Comparison of ENCODE assay signal across 27 mouse cellular contexts in genomic region chr11:76064411-76064810, GRCm38 (mm10). TPM values are rescaled to one million over a fixed set of nuclear protein-coding genes. Genes with fewer than 3 reads are reported as not detected.
DNase-seq lines count a peak whose midpoint lies in the region; TF ChIP-seq lines count a peak whose summit lies in the region.
"Had no signal": no experiment of that assay in that cellular context is flagged by ENCODE, and none has a peak within 500 bp of the region (broad histone marks: within the 10 kb centered on the region; RNA-seq: fewer than 3 reads in every experiment).

No protein-coding gene starts in this region.

- H3K27ac ChIP-seq in CH12.LX (ENCODE audit: insufficient read depth, low read depth) = no peak overlapping the region
- peak overlapping the region; percentile 44; the same call in 1 of the 2 replicates for H3K27ac ChIP-seq in embryonic fibroblast, embryonic 13.5 days (ENCODE audit: insufficient read depth, low read length)
- H3K27ac ChIP-seq: embryonic facial prominence, embryonic 12.5 days; forebrain, embryonic 13.5 days; hindbrain, embryonic 14.5 days; limb, embryonic 12.5 days; liver, embryonic 12.5 days; midbrain, embryonic 12.5 days had no signal

- no peak overlapping the region for H3K4me3 ChIP-seq in CH12.LX (replicated peaks in 1 of 3; ENCODE audit: low read depth in 2 of 3, low read length in 2 of 3, poor library complexity in 1 of 3)
- no peak overlapping the region for H3K4me3 ChIP-seq in embryonic fibroblast, embryonic 13.5 days (ENCODE audit: insufficient read depth, low read length)
- H3K4me3 ChIP-seq: embryonic facial prominence, embryonic 12.5 days; erythroblast, embryonic 14.5 days; forebrain, embryonic 13.5 days; limb, embryonic 12.5 days; liver, embryonic 12.5 days; midbrain, embryonic 12.5 days had no signal

- H3K9me3 ChIP-seq in CH12.LX (replicated peaks; ENCODE audit: low read length) = no peaks in the 10 kb centered on the region
- H3K9me3 ChIP-seq: embryonic facial prominence, embryonic 12.5 days; forebrain, embryonic 13.5 days; limb, embryonic 12.5 days; liver, embryonic 12.5 days; midbrain, embryonic 12.5 days had no signal

- no peak for TF ChIP-seq POLR2A in CH12.LX (IDR thresholded peaks at IDR 0.05; ENCODE audit: low read depth, low read length)
- TF ChIP-seq POLR2A in embryonic fibroblast, embryonic 13.5 days (IDR thresholded peaks at IDR 0.05; ENCODE audit: low read depth, low read length) = no peak

- no peak for TF ChIP-seq CTCF in CH12.LX (conservative IDR thresholded peaks at IDR 0.05 in 1 of 2, IDR thresholded peaks at IDR 0.05 in 1 of 2; ENCODE audit: low read depth in 2 of 2, low read length in 2 of 2)
- no peak for TF ChIP-seq CTCF in embryonic fibroblast, embryonic 13.5 days (IDR thresholded peaks at IDR 0.05; ENCODE audit: borderline replicate concordance, insufficient read depth, low read length)

- dilution Hi-C loops in CH12.LX (cut with MboI; ENCODE audit: extremely low pct_ligation_motif_present, extremely low pct_unique_long_range_greater_than_20kb, low sequenced_read_pairs) = no loop called here

- peaks cover 10 to 45% of the 10 kb centered on the region in 2 experiments for H3K4me1 ChIP-seq in CH12.LX (ENCODE audit: control insufficient read depth in 1 of 2, insufficient read depth in 2 of 2)
- peaks cover 3% of the 10 kb centered on the region for H3K4me1 ChIP-seq in embryonic fibroblast, embryonic 13.5 days (ENCODE audit: control insufficient read depth, insufficient read depth, low read length)
- H3K4me1 ChIP-seq: forebrain, embryonic 13.5 days; liver, embryonic 12.5 days; midbrain, embryonic 12.5 days had no signal

- peak; percentile 21 for DNase-seq in A20 (ENCODE audit: low read depth, low spot score)
- peak; percentile 30 for DNase-seq in CH12.LX (ENCODE audit: extremely low read depth)
- DNase-seq in spleen, postnatal 36 days (ENCODE audit: low spot score in 2 of 2) = peak; percentile 44 to 46
- no peak for DNase-seq in neural tube, embryonic 10.5 days (ENCODE audit: extremely low spot score, low spot score)
- no peak for DNase-seq in right cerebral cortex, postnatal 25 days
- no peak for DNase-seq in ovary, adult 18-20 months (ENCODE audit: low spot score)
- DNase-seq: adrenal gland, postnatal 36 days; cerebellum, adult 18-20 months; cerebellum, postnatal 14 days; heart, adult 18-20 months; heart, postnatal 36 days; kidney, adult 8-10 months; kidney, postnatal 14 days; layer of hippocampus, postnatal 36 days; lung, adult 18-20 months; lung, postnatal 10 days; retina, postnatal 1 day; right cerebral cortex, postnatal 4 days; thymus, postnatal 14 days had no signal

- H3K79me2 ChIP-seq in CH12.LX (replicated peaks; ENCODE audit: control insufficient read depth, extremely low read depth, insufficient read depth, poor library complexity, severe bottlenecking) = no peaks in the 10 kb centered on the region

- H3K36me3 ChIP-seq in CH12.LX (replicated peaks in 1 of 2; ENCODE audit: control insufficient read depth in 1 of 2, insufficient read depth in 1 of 2, low read length in 1 of 2) = peaks cover 19 to 62% of the 10 kb centered on the region in 2 experiments
- H3K36me3 ChIP-seq: embryonic facial prominence, embryonic 12.5 days had no signal

- no peak overlapping the region for H3K4me2 ChIP-seq in CH12.LX (ENCODE audit: insufficient read depth, low read depth, poor library complexity, severe bottlenecking)
- H3K4me2 ChIP-seq: embryonic facial prominence, embryonic 12.5 days; forebrain, embryonic 13.5 days; hindbrain, embryonic 14.5 days; limb, embryonic 12.5 days; liver, embryonic 12.5 days; midbrain, embryonic 12.5 days had no signal

- H3K27me3 ChIP-seq in CH12.LX (replicated peaks) = no peaks in the 10 kb centered on the region
- H3K27me3 ChIP-seq: embryonic facial prominence, embryonic 12.5 days; forebrain, embryonic 13.5 days; limb, embryonic 12.5 days; liver, embryonic 12.5 days; midbrain, embryonic 12.5 days had no signal

- in situ Hi-C loops in CH12.LX (cut with MboI; ENCODE audit: low pct_ligation_motif_present, low pct_unique_long_range_greater_than_20kb, low sequenced_read_pairs) = no loop called here

- no peak for TF ChIP-seq EP300 in CH12.LX (IDR thresholded peaks at IDR 0.05; ENCODE audit: low read length)

- no peak overlapping the region for H3K9ac ChIP-seq in CH12.LX (ENCODE audit: insufficient read depth, low read depth)
- H3K9ac ChIP-seq: embryonic facial prominence, embryonic 12.5 days; forebrain, embryonic 13.5 days; hindbrain, embryonic 14.5 days; limb, embryonic 12.5 days; liver, embryonic 12.5 days; midbrain, embryonic 12.5 days had no signal

- TF ChIP-seq RAD21 in CH12.LX (IDR thresholded peaks at IDR 0.05; ENCODE audit: low read depth, low read length) = no peak

TF ChIP-seq in CH12.LX, 34 proteins besides CTCF, POLR2A, EP300 and RAD21:
- TF ChIP-seq HCFC1 (IDR thresholded peaks at IDR 0.05; ENCODE audit: low read depth, low read length) (no peak), ZC3H11A (IDR thresholded peaks at IDR 0.05; ENCODE audit: low read depth, low read length) (no peak), SMC3 (IDR thresholded peaks at IDR 0.05; ENCODE audit: low read depth, low read length) (no peak), ZNF384 (IDR thresholded peaks at IDR 0.05; ENCODE audit: low read depth, low read length) (no peak), TBP (conservative IDR thresholded peaks at IDR 0.05; ENCODE audit: low read depth, low read length) (no peak)

RNA-seq across cellular contexts. Expression of gene Rflnb, which starts 36.8 kb away (rescaled TPM):
- total RNA-seq in CH12.LX (2012; rRNA removed) (0.80 and 0.85 TPM in 2 replicates), CH12.LX (2014; rRNA removed) (0.19 and 0.26 TPM in 2 replicates)
- polyA plus RNA-seq in CH12.LX (2012; ENCODE audit: insufficient read length, low read depth) = 0.31 and 0.69 TPM in 2 replicates
- 67.5 and 82.6 TPM in 2 replicates for polyA plus RNA-seq in embryonic fibroblast, embryonic 13.5 days (2011; ENCODE audit: insufficient read length, low read depth, missing spikeins)

Comparison
In these comparisons a context has a peak if more than half of its experiments do, and no peak if none do; other contexts are left out.
1. DNase-seq: peak in A20 (single experiment), CH12.LX (single experiment) and spleen, postnatal 36 days (2 of 2); none in neural tube, embryonic 10.5 days (single experiment), right cerebral cortex, postnatal 25 days (single experiment) and ovary, adult 18-20 months (single experiment).
2. RNA of gene Rflnb, which starts 36.8 kb away (polyA plus RNA-seq): 67.5 to 82.6 TPM in embryonic fibroblast, embryonic 13.5 days; 0.31 to 0.69 TPM in CH12.LX; every median in the first group is over 10 times any median in the second.